Mouse (Mus musculus) embryonic fibroblast, embryonic 13.5 days (primary cell): ENCODE results near the gene Ehmt1.

Experiments
- CTCF ChIP-seq: IDR thresholded peaks from 2 replicates; pipeline ENCODE4 v1.5.1; 2011; ENCODE audit warnings: mild to moderate bottlenecking, control low read depth, low read length, moderate library complexity, borderline replicate concordance; ENCODE audit not compliant: insufficient read depth
- POLR2A ChIP-seq: IDR thresholded peaks from 2 replicates; pipeline ENCODE4 v1.6.1; 2011; ENCODE audit warnings: low read depth, mild to moderate bottlenecking, control low read depth, low read length, moderate library complexity

DNA sequence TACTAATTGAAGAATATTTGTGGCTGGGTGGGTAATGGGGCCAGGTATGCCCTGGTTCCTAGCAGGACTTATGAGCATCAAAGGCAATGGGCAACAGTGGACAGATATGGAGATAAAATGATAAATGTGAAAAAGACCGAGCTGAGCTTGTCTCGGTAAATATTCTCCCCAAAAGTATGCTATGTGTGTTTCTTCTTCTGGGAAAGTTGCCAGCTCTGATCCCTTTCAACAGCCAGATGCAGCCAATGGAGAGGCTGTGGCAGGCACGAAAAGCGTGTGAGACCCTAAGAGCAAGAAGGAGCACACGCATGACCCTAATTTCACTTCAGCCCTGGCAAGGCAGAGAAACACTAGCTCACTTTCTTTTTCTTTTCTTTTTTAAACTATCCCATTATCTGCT lies 18.4 kb downstream of the Ehmt1 start:
- TF ChIP-seq CTCF = no peak
- no peak for TF ChIP-seq POLR2A
